Mouse (Mus musculus) heart, embryonic 15.5 days (tissue): ENCODE measurements around the gene Cdkl4. TPM values are rescaled to one million over a fixed set of nuclear protein-coding genes. Genes with fewer than 3 reads are reported as not detected.

Source experiments
- ATAC-seq: fragments of 200-750 bp; cut with Nextera tagmentation; replicated peaks from 2 replicates; pipeline ENCODE4 v1.8.0; 2017; ENCODE audit warnings: low read depth, moderate TSS enrichment; ENCODE audit not compliant: insufficient number of reproducible peaks, insufficient read depth, low FRiP score
- H3K27ac ChIP-seq: fragments of 300-500 bp; sonication (generic); 2 replicates; pipeline ENCODE4 v1.5.1; 2015; ENCODE audit warnings: mild to moderate bottlenecking, inconsistent platforms
- H3K27me3 ChIP-seq: fragments of 300-500 bp; sonication (generic); 2 replicates; pipeline ENCODE4 v1.6.1; 2015; ENCODE audit warnings: inconsistent platforms
- H3K36me3 ChIP-seq: fragments of 300-500 bp; sonication (generic); 2 replicates; pipeline ENCODE4 v1.6.1; 2015; ENCODE audit warnings: mild to moderate bottlenecking, inconsistent platforms
- H3K4me1 ChIP-seq: fragments of 300-500 bp; sonication (generic); replicated peaks from 2 replicates; pipeline ENCODE4 v1.6.1; 2015; ENCODE audit warnings: inconsistent platforms
- H3K4me2 ChIP-seq: fragments of 300-500 bp; sonication (generic); 2 replicates; pipeline ENCODE4 v1.6.1; 2015; ENCODE audit warnings: inconsistent platforms, mild to moderate bottlenecking, moderate library complexity
- H3K4me3 ChIP-seq: fragments of 300-500 bp; sonication (generic); 2 replicates; pipeline ENCODE4 v1.5.1; 2015; ENCODE audit warnings: mild to moderate bottlenecking, inconsistent platforms
- H3K9ac ChIP-seq: fragments of 300-500 bp; sonication (generic); 2 replicates; pipeline ENCODE4 v1.6.1; 2015; ENCODE audit warnings: mild to moderate bottlenecking, inconsistent platforms
- H3K9me3 ChIP-seq: fragments of 300-500 bp; sonication (generic); replicated peaks from 2 replicates; pipeline ENCODE4 v1.6.1; 2016; ENCODE audit warnings: inconsistent platforms
- WGBS: fragments of 180-500 bp; shearing (Covaris S2); methylation state at CpG from one replicate; pipeline ENCODE4 v1.1.7; 2015; ENCODE audit warnings: mixed read lengths; 5-methylcytosine and 5-hydroxymethylcytosine counted together
- polyA plus RNA-seq: library from polyadenylated mRNA; unstranded; fragments of >200 nt; fragmentation: Nextera tagmentation; extraction: Ambion mirVana; gene quantifications from 2 replicates; pipeline ENCODE4 v1.2.1, GENCODE M21; 2015

Gene Cdkl4
- 0.06 and 0.14 TPM in 2 replicates for polyA plus RNA-seq

DNA sequence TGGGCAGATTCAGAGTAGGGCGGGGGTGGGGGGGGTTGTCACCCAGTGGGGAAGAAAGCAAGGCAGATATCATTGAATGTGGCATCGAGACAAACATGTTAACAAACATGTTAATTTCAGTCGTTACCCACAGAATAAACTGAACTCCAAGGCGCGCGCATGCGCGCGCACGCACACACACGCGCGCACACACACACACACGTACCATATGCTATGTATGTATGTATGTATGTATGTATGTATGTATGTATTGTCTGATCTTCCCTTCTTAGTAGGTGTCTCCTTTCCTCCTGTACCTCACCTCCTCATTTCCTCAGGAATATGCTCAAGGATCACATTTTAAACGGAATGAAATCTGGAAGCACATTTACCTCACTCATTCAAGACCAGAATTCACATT lies at the start of gene Cdkl4:
Gene Cdkl4, minus strand, starts transcription at position 175 of the 400 bp plus-strand sequence.
- H3K9ac ChIP-seq: peak within 1 kb of the TSS; percentile 46
- no peaks in the 10 kb centered on the region for H3K9me3 ChIP-seq
- 65% methylated on average over 15 of the region's 15 CpGs for WGBS
- peaks cover 10% of the 10 kb centered on the region for H3K4me1 ChIP-seq
- H3K4me2 ChIP-seq: peak within 1 kb of the TSS; percentile 92
- H3K27ac ChIP-seq: no peak within 1 kb of the TSS
- H3K36me3 ChIP-seq: peaks cover 21% of the 10 kb centered on the region
- no peaks in the 10 kb centered on the region for H3K27me3 ChIP-seq
- peak within 1 kb of the TSS; percentile 48 for H3K4me3 ChIP-seq
- no peak for ATAC-seq

DNA sequence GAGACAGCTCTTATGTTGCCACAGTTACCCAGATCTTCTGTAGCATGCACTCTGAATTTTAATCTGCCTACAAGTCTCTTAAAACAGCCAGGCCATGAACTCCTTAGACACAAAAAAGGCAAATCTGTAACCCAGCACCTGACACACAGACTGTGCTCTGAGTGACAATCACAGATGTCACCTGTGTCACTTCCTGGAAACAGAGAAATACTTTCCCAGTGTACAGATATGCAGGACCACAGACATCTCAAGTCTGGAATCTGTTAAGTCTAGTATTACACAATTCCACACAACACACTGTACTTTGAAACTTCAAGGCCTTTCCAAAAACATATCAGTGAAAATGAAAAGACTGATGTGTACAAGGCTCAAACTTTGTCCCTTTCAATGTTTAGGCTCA lies 47.4 kb upstream of the Cdkl4 start:
- no peak overlapping the region for H3K27ac ChIP-seq
- ATAC-seq: no peak
- no peaks in the 10 kb centered on the region for H3K9me3 ChIP-seq
- no peak overlapping the region for H3K4me3 ChIP-seq
- H3K9ac ChIP-seq: no peak overlapping the region
- no peaks in the 10 kb centered on the region for H3K4me1 ChIP-seq
- H3K27me3 ChIP-seq: no peaks in the 10 kb centered on the region
- no peak overlapping the region for H3K4me2 ChIP-seq
- H3K36me3 ChIP-seq: 0 out of 2 replicates have a peak, but pooled peaks cover 2% of the 10 kb centered on the region

DNA sequence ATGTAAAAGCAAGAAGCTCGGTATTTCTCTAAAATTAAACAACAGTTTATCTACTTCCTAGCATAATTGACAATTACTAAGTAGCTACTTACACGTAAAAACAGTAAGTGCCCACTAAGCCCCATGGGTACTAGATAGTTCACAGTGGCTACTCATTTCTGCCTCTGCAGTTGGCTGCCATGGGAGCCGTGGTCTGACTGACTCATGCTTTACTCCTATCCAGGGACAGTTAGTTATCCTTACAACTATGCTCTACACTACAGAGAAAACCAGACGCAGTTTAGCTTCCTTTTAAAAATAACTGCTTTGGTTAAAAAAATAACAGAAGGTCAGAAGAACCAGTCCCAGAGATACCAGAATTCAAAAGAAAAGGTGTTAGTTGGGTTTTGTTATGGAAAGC lies 44.1 kb upstream of the Cdkl4 start:
- no peak overlapping the region for H3K9ac ChIP-seq
- H3K4me3 ChIP-seq: no peak overlapping the region
- no peaks in the 10 kb centered on the region; the same call in 1 of the 2 replicates for H3K4me1 ChIP-seq
- no peak overlapping the region for H3K27ac ChIP-seq
- H3K36me3 ChIP-seq: peaks cover 7% of the 10 kb centered on the region; the same call in 1 of the 2 replicates
- H3K9me3 ChIP-seq: no peaks in the 10 kb centered on the region
- 78% methylated on average over 4 of the region's 4 CpGs for WGBS
- no peak for ATAC-seq
- H3K4me2 ChIP-seq: no peak overlapping the region
- no peaks in the 10 kb centered on the region for H3K27me3 ChIP-seq

DNA sequence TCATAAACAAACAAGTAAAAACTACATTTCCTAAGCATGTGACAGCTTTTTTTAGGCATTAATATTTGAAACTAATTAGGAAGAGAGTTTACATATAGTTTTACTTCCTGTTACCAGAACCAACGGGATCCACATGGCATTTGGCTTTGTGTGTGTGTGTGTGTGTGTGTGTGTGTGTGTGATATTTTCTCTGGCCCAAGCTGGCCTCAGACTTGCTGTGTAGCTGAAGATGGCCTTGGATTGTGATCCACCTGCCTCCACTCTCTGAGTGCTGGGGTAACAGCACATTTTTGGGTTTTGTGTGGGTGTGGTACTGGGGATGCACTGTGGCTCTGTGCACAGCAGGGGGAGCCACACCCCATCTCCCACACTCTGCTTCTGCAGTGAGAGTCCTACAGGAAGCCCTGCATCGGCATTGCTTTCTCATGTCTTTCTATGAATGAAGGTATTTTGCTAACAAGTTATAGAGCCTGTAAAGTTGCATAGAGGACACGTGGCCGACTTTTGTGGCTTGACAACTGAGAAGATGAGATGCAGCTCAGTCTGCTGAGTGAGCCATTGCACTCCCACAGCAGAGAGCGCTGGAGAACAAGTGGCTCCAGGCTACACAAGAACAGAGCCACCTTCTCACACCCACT lies 43.3 kb upstream of the Cdkl4 start:
- no peak overlapping the region for H3K27ac ChIP-seq
- H3K9me3 ChIP-seq: no peaks in the 10 kb centered on the region
- no peak overlapping the region for H3K9ac ChIP-seq
- peaks cover 7% of the 10 kb centered on the region; the same call in 1 of the 2 replicates for H3K36me3 ChIP-seq
- no peak overlapping the region for H3K4me3 ChIP-seq
- no peaks in the 10 kb centered on the region for H3K27me3 ChIP-seq
- H3K4me2 ChIP-seq: no peak overlapping the region
- no peak for ATAC-seq
- WGBS: 52% methylated on average over 5 of the region's 5 CpGs
- no peaks in the 10 kb centered on the region; the same call in 1 of the 2 replicates for H3K4me1 ChIP-seq

DNA sequence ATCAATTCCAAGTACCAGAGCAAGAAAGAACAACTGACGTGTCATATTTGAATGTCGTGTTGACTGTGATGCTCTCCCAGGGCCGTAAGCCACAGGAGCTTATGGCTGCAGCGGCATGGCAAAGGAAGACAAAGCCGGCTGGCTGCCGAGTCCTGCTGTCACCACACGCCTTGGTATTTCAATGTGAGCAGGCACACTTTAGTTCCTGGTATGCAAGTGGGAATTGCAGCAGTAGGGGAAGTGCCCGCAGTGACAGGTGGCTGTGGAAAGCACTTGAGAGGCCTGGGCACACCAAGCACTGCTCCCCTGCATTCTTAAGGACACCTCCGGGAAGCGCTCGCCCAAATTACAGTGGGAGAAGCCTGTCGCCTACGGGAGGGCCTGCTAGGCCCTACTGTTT lies 41.9 kb upstream of the Cdkl4 start:
- H3K9ac ChIP-seq: no peak overlapping the region
- peak overlapping the region; percentile 7; the same call in 1 of the 2 replicates for H3K27ac ChIP-seq
- ATAC-seq: no peak
- H3K4me1 ChIP-seq: no peaks in the 10 kb centered on the region; the same call in 1 of the 2 replicates
- 59% methylated on average over 13 of the region's 13 CpGs for WGBS
- peaks cover 20% of the 10 kb centered on the region for H3K36me3 ChIP-seq
- H3K4me3 ChIP-seq: no peak overlapping the region
- H3K9me3 ChIP-seq: no peaks in the 10 kb centered on the region
- H3K27me3 ChIP-seq: no peaks in the 10 kb centered on the region
- H3K4me2 ChIP-seq: no peak overlapping the region

DNA sequence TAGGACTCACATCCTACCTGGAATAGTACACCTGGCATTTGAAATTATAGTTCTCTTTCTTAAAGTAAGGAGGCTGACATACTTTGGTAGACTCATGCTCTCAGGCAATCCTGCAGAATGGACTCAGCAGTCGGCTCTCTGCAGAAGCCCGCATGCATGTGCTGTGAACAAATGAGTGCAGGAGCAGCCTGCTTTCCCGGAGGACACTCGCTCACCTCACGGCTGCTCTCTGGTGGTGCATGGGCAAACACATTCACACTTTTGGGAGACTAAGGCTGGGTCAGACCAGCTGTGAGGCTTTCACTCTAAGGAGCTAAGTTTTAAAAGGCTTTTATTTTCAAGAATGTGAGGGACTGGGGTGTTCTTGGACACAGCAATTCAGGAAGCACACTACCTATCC lies 41.3 kb upstream of the Cdkl4 start:
- Histone ChIP-seq H3K27ac (no peak overlapping the region), H3K9me3 (no peaks in the 10 kb centered on the region), H3K4me2 (no peak overlapping the region), H3K27me3 (no peaks in the 10 kb centered on the region), H3K9ac (no peak overlapping the region), H3K4me3 (no peak overlapping the region), H3K36me3 (peaks cover 23% of the 10 kb centered on the region), H3K4me1 (no peaks in the 10 kb centered on the region; the same call in 1 of the 2 replicates)
- 76% methylated on average over 5 of the region's 5 CpGs for WGBS
- ATAC-seq: no peak

DNA sequence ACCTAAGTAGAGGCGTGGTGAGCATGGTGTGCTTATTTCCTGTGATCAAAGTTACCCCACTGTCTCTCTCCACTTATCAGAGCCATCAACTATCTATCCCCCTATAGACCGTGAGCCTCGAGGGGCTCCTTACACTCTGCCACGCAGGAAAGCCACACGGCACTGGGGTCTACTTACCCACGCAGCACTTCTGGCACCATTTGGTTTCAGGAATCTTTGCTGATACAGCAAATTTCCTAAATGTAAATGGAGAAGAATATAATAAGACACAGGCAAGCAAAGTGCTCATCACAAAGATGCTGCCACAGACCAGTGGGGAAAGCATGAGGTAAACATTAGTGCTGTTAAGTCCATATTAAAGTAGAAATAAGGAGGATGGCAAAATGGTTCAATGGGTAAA lies 26.2 kb upstream of the Cdkl4 start:
- no peaks in the 10 kb centered on the region for H3K4me1 ChIP-seq
- no peak overlapping the region for H3K27ac ChIP-seq
- no peak overlapping the region for H3K9ac ChIP-seq
- H3K36me3 ChIP-seq: peaks cover 80% of the 10 kb centered on the region
- no peaks in the 10 kb centered on the region for H3K27me3 ChIP-seq
- 82% methylated on average over 6 of the region's 6 CpGs for WGBS
- no peak overlapping the region for H3K4me2 ChIP-seq
- ATAC-seq: no peak
- no peak overlapping the region for H3K4me3 ChIP-seq
- no peaks in the 10 kb centered on the region for H3K9me3 ChIP-seq

DNA sequence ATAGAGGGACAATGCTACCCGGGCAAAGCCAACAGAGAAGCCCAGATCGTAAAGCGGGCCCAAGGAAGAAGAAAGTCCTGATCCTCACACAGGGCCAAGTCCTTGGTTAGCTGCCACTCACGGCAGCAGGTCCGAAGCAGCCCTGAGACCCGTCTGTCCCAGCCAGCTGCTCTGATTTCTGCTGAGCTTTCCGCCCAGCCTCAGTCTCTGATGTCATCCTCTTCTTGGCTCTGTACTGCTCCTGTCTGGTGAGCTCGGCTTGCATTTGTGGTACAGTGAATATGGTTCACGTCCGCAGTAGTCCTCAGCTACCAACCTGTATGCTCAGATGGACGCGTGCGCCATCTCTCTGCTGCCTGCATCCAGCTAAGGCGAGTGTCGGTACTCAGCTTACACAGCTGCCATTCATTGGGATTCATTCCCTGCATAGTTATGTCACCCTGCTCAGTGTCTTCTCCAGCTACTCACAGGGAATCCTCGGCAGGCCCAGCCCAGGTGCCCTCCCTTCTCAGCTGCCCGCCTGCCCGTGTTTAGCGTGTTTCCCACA lies 25.5 kb upstream of the Cdkl4 start:
- Histone ChIP-seq H3K9me3 (no peaks in the 10 kb centered on the region), H3K4me3 (no peak overlapping the region), H3K4me1 (no peaks in the 10 kb centered on the region), H3K27me3 (no peaks in the 10 kb centered on the region), H3K36me3 (peaks cover 73% of the 10 kb centered on the region), H3K4me2 (no peak overlapping the region), H3K27ac (no peak overlapping the region), H3K9ac (no peak overlapping the region)
- WGBS: 89% methylated on average over 19 of the region's 19 CpGs
- ATAC-seq: no peak

DNA sequence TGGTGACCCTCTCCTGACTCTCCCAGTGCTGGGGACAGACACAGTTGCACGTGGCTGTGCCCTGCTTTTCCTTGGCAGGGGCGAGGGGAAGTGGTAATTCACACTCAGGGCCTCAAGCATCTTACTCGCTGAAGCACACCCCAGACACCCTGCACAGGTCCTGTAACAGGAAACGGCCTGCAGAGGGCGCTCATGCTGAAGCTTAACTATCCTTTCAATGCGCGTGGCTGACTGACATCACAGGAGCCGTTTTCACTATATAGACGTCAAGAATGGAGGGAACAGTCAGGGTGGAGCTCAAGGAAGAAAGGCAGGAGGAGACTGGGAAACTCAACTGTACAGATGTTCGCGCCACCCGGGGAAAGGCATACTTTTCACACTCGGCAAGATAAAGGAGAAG lies 23.8 kb upstream of the Cdkl4 start:
- no peaks in the 10 kb centered on the region for H3K4me1 ChIP-seq
- no peak overlapping the region for H3K4me2 ChIP-seq
- no peak for ATAC-seq
- H3K9ac ChIP-seq: no peak overlapping the region
- WGBS: 63% methylated on average over 13 of the region's 13 CpGs
- no peaks in the 10 kb centered on the region for H3K27me3 ChIP-seq
- no peak overlapping the region for H3K27ac ChIP-seq
- H3K36me3 ChIP-seq: peaks cover 69% of the 10 kb centered on the region
- no peak overlapping the region for H3K4me3 ChIP-seq
- no peaks in the 10 kb centered on the region for H3K9me3 ChIP-seq

DNA sequence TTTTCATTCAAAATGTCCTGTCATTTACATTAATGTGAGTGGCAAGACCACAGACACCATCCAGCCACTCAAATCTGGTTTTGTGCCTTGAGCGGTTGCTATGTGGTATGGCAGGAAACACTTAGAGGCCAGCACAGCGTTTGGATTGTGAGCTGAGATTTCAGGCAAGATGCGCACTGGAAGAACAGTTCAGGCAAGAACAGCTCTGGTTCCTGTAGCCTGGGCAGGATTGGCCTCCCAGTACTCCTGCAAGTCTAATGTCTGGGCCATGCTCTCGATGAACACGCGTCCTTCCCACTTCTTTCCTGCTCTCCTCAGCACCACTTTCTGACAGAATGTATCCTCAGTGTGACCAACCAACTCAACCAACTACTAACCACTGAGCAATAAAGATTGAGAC lies 5.4 kb upstream of the Cdkl4 start:
- no peak for ATAC-seq
- no peak overlapping the region for H3K4me3 ChIP-seq
- no peaks in the 10 kb centered on the region for H3K9me3 ChIP-seq
- no peak overlapping the region for H3K9ac ChIP-seq
- peaks cover 59% of the 10 kb centered on the region for H3K36me3 ChIP-seq
- H3K4me2 ChIP-seq: no peak overlapping the region
- H3K27ac ChIP-seq: no peak overlapping the region
- no peaks in the 10 kb centered on the region for H3K27me3 ChIP-seq
- WGBS: 92% methylated on average over 6 of the region's 6 CpGs
- no peaks in the 10 kb centered on the region for H3K4me1 ChIP-seq

DNA sequence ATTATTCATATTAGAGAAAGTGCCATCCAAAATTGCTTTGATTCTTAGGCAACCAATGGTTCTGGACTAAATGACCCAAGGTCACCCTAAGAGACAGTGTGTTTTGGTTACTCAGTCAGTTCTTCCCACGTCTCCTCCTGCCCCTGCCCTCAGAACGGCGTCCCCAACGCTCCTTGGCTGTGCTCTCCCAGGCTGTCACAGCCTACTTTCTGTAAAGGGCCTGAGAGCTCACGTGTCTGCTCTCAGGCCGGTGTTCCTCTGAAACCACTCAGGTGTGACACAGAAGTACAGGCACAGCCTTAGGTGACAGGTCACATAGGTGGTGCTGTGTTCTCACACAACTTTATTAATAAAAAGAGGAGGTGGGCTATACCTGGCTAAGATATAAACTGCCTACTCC lies 2.3 kb upstream of the Cdkl4 start:
- no peak overlapping the region for H3K4me2 ChIP-seq
- no peaks in the 10 kb centered on the region for H3K27me3 ChIP-seq
- H3K4me1 ChIP-seq: peaks cover 10% of the 10 kb centered on the region
- no peak for ATAC-seq
- no peaks in the 10 kb centered on the region for H3K9me3 ChIP-seq
- WGBS: 65% methylated on average over 6 of the region's 6 CpGs
- peaks cover 43% of the 10 kb centered on the region for H3K36me3 ChIP-seq
- H3K9ac ChIP-seq: no peak overlapping the region
- no peak overlapping the region for H3K4me3 ChIP-seq
- no peak overlapping the region for H3K27ac ChIP-seq

DNA sequence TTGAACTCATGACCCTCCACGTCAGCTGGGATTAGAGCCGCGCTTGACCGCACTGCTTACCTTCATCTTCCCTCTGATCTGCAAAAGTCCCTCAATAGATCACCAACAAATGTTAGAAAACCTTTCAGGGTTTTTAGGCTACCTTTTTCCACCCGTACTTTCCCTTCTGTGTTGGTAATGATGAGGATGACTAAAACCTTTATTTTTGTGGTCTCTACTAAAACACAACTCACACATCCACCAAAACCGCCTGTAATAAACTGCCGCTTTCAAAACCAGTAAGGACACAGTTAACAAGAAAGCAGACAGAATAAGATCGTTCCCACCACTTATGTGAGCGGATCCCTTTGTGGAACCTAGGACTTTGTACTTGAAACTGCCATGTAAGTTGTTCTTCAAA lies 1.5 kb upstream of the Cdkl4 start:
- Histone ChIP-seq H3K9me3 (no peaks in the 10 kb centered on the region), H3K27ac (no peak overlapping the region), H3K36me3 (peaks cover 35% of the 10 kb centered on the region), H3K4me2 (no peak overlapping the region), H3K4me1 (peaks cover 10% of the 10 kb centered on the region), H3K4me3 (no peak overlapping the region), H3K27me3 (no peaks in the 10 kb centered on the region), H3K9ac (no peak overlapping the region)
- WGBS: 90% methylated on average over 9 of the region's 9 CpGs
- no peak for ATAC-seq
